Mouse (Mus musculus) stomach, embryonic 15.5 days (tissue): ENCODE measurements around the gene Tcte2. TPM values are rescaled to one million over a fixed set of nuclear protein-coding genes. Genes with fewer than 3 reads are reported as not detected.
A peak's percentile ranks its signal among the peaks of the same experiment; 100 is the strongest.
"Not testable (repeated sequence)": the region's sequence is repeated elsewhere in the genome, so short reads cannot be mapped to it uniquely, and the experiment has no call there.

ENCODE experiments used
- ATAC-seq: fragments of 200-750 bp; cut with Nextera tagmentation; 2 replicates; pipeline ENCODE4 v1.8.0; 2017; ENCODE audit warnings: low read depth, moderate number of reproducible peaks, moderate TSS enrichment; ENCODE audit not compliant: insufficient read depth, low FRiP score
- H3K27ac ChIP-seq: fragments of 300-500 bp; sonication (generic); 2 replicates; pipeline ENCODE4 v1.5.1; 2015; ENCODE audit warnings: mild to moderate bottlenecking, inconsistent platforms
- H3K27me3 ChIP-seq: fragments of 300-500 bp; sonication (generic); replicated peaks from 2 replicates; pipeline ENCODE4 v1.6.1; 2015; ENCODE audit warnings: inconsistent platforms
- H3K36me3 ChIP-seq: fragments of 300-500 bp; sonication (generic); 2 replicates; pipeline ENCODE4 v1.6.1; 2015; ENCODE audit warnings: inconsistent platforms
- H3K4me1 ChIP-seq: fragments of 300-500 bp; sonication (generic); 2 replicates; pipeline ENCODE4 v1.6.1; 2015; ENCODE audit warnings: inconsistent platforms
- H3K4me2 ChIP-seq: fragments of 300-500 bp; sonication (generic); 2 replicates; pipeline ENCODE4 v1.6.1; 2015; ENCODE audit warnings: mild to moderate bottlenecking, inconsistent platforms
- H3K4me3 ChIP-seq: fragments of 300-500 bp; sonication (generic); replicated peaks from 2 replicates; pipeline ENCODE4 v1.5.1; 2015; ENCODE audit warnings: inconsistent platforms
- H3K9ac ChIP-seq: fragments of 300-500 bp; sonication (generic); 2 replicates; pipeline ENCODE4 v1.6.1; 2015; ENCODE audit warnings: inconsistent platforms
- H3K9me3 ChIP-seq: fragments of 300-500 bp; sonication (generic); 2 replicates; pipeline ENCODE4 v1.6.1; 2016; ENCODE audit warnings: inconsistent platforms
- WGBS: fragments of 180-500 bp; shearing (Covaris S2); methylation state at CpG from one replicate; pipeline ENCODE4 v1.1.7; 2015; 5-methylcytosine and 5-hydroxymethylcytosine counted together
- polyA plus RNA-seq: library from polyadenylated mRNA; unstranded; fragments of >200 nt; fragmentation: Nextera tagmentation; extraction: Ambion mirVana; gene quantifications from 2 replicates; pipeline ENCODE4 v1.2.1, GENCODE M21; 2015

The Tcte2 gene
- polyA plus RNA-seq, 1 experiment from 2014 or later, result 7.4 TPM

- H3K36me3 ChIP-seq, result no peaks in the 10 kb centered on the region
- H3K4me1 ChIP-seq, result peaks cover 13% of the 10 kb centered on the region; the same call in 1 of the 2 replicates
- no peak overlapping the region for H3K4me2 ChIP-seq
- no peak overlapping the region for H3K27ac ChIP-seq
- WGBS, result 86% methylated on average over 6 of the region's 6 CpGs
- no peak overlapping the region for H3K4me3 ChIP-seq
- H3K9ac ChIP-seq, result no peak overlapping the region
- H3K9me3 ChIP-seq, result no peaks in the 10 kb centered on the region
- no peaks in the 10 kb centered on the region for H3K27me3 ChIP-seq
- ATAC-seq, result no peak
Measured at GRCm38 (mm10) chr17:13679725-13680124, 81.9 kb downstream of the Tcte2 start.

- WGBS, result 43% methylated on average over 9 of the region's 9 CpGs
- Histone ChIP-seq H3K4me3 (no peak overlapping the region), H3K27me3 (no peaks in the 10 kb centered on the region), H3K36me3 (no peaks in the 10 kb centered on the region), H3K9me3 (no peaks in the 10 kb centered on the region), H3K4me2 (no peak overlapping the region), H3K9ac (no peak overlapping the region), H3K27ac (no peak overlapping the region), H3K4me1 (peaks cover 3% of the 10 kb centered on the region; the same call in 1 of the 2 replicates)
- no peak for ATAC-seq
Measured at GRCm38 (mm10) chr17:13677225-13678148, 84.1 kb downstream of the Tcte2 start.

- WGBS, result 91% methylated on average over 3 of the region's 3 CpGs
- ATAC-seq, H3K4me3 ChIP-seq, H3K4me2 ChIP-seq, H3K4me1 ChIP-seq, H3K27ac ChIP-seq, H3K27me3 ChIP-seq, H3K36me3 ChIP-seq, H3K9me3 ChIP-seq, H3K9ac ChIP-seq: not testable (repeated sequence)
Measured at GRCm38 (mm10) chr17:13676099-13676498, 85.5 kb downstream of the Tcte2 start.

GRCm38 (mm10) chr17:13675630-13676029 lies 86.0 kb downstream of the Tcte2 start:
- WGBS, result 69% methylated on average over 4 of the region's 4 CpGs
- H3K9ac ChIP-seq, result no peak overlapping the region
- no peak overlapping the region for H3K4me3 ChIP-seq
- no peak overlapping the region for H3K27ac ChIP-seq
- H3K4me1 ChIP-seq, result peaks cover 3% of the 10 kb centered on the region; the same call in 1 of the 2 replicates
- no peaks in the 10 kb centered on the region for H3K9me3 ChIP-seq
- no peaks in the 10 kb centered on the region for H3K27me3 ChIP-seq
- H3K4me2 ChIP-seq, result no peak overlapping the region
- H3K36me3 ChIP-seq, result no peaks in the 10 kb centered on the region
- ATAC-seq, result no peak

- WGBS, result 68% methylated on average over 6 of the region's 6 CpGs
Measured at GRCm38 (mm10) chr17:13674695-13675306, 86.8 kb downstream of the Tcte2 start.

GRCm38 (mm10) chr17:13671732-13672131 lies 89.9 kb downstream of the Tcte2 start:
- peak; percentile 28; the same call in 1 of the 2 replicates for ATAC-seq
- H3K9ac ChIP-seq, result no peak overlapping the region
- no peaks in the 10 kb centered on the region for H3K27me3 ChIP-seq
- peaks cover 14% of the 10 kb centered on the region; the same call in 1 of the 2 replicates for H3K4me1 ChIP-seq
- no peak overlapping the region for H3K4me3 ChIP-seq
- H3K9me3 ChIP-seq, result no peaks in the 10 kb centered on the region
- 0 out of 2 replicates have a peak overlapping the region, but pooled peaks have one; percentile 60 for H3K27ac ChIP-seq
- WGBS, result 59% methylated on average over 4 of the region's 4 CpGs
- H3K36me3 ChIP-seq, result no peaks in the 10 kb centered on the region
- no peak overlapping the region for H3K4me2 ChIP-seq

More at GRCm38 (mm10) chr17:13674695-13675306, 86.8 kb downstream of the Tcte2 start:
- H3K4me1 ChIP-seq, result peaks cover 3% of the 10 kb centered on the region; the same call in 1 of the 2 replicates
- no peak for ATAC-seq
- no peak overlapping the region for H3K9ac ChIP-seq
- no peak overlapping the region for H3K4me2 ChIP-seq
- no peak overlapping the region for H3K4me3 ChIP-seq
- H3K27me3 ChIP-seq, result no peaks in the 10 kb centered on the region
- H3K27ac ChIP-seq, result no peak overlapping the region
- H3K9me3 ChIP-seq, result no peaks in the 10 kb centered on the region
- no peaks in the 10 kb centered on the region for H3K36me3 ChIP-seq

GRCm38 (mm10) chr17:13670227-13670626 lies 91.4 kb downstream of the Tcte2 start:
- Histone ChIP-seq H3K36me3 (no peaks in the 10 kb centered on the region), H3K27me3 (no peaks in the 10 kb centered on the region), H3K4me1 (peaks cover 12% of the 10 kb centered on the region; the same call in 1 of the 2 replicates), H3K9me3 (no peaks in the 10 kb centered on the region), H3K4me3 (no peak overlapping the region), H3K4me2 (no peak overlapping the region), H3K9ac (no peak overlapping the region), H3K27ac (0 out of 2 replicates have a peak overlapping the region, but pooled peaks have one; percentile 28)
- no peak for ATAC-seq

- H3K27me3 ChIP-seq, result no peaks in the 10 kb centered on the region
- H3K4me3 ChIP-seq, result no peak overlapping the region
- no peak for ATAC-seq
- no peak overlapping the region for H3K4me2 ChIP-seq
- H3K4me1 ChIP-seq, result peaks cover 12% of the 10 kb centered on the region; the same call in 1 of the 2 replicates
- peak overlapping the region; percentile 62 for H3K27ac ChIP-seq
- WGBS, result 21% methylated on average over 8 of the region's 8 CpGs
- H3K36me3 ChIP-seq, result no peaks in the 10 kb centered on the region
- H3K9me3 ChIP-seq, result no peaks in the 10 kb centered on the region
- H3K9ac ChIP-seq, result no peak overlapping the region
Measured at GRCm38 (mm10) chr17:13669206-13669605, 92.4 kb downstream of the Tcte2 start.

GRCm38 (mm10) chr17:13668052-13669015 lies 93.3 kb downstream of the Tcte2 start:
- H3K9me3 ChIP-seq, result no peaks in the 10 kb centered on the region
- H3K9ac ChIP-seq, result no peak overlapping the region
- no peak overlapping the region for H3K4me3 ChIP-seq
- ATAC-seq, result peak; percentile 62; the same call in 1 of the 2 replicates
- H3K27me3 ChIP-seq, result no peaks in the 10 kb centered on the region
- peak overlapping the region; percentile 62 for H3K27ac ChIP-seq
- no peaks in the 10 kb centered on the region for H3K36me3 ChIP-seq
- H3K4me1 ChIP-seq, result peaks cover 12% of the 10 kb centered on the region; the same call in 1 of the 2 replicates
- peak overlapping the region; percentile 30 for H3K4me2 ChIP-seq
- WGBS, result 13% methylated on average over 16 of the region's 16 CpGs

GRCm38 (mm10) chr17:13667006-13667405 lies 94.6 kb downstream of the Tcte2 start:
- 50% methylated on average over 3 of the region's 3 CpGs for WGBS
- H3K9ac ChIP-seq, result no peak overlapping the region
- H3K27ac ChIP-seq, result no peak overlapping the region
- no peak for ATAC-seq
- H3K4me2 ChIP-seq, result no peak overlapping the region
- no peaks in the 10 kb centered on the region for H3K9me3 ChIP-seq
- no peak overlapping the region for H3K4me3 ChIP-seq
- H3K36me3 ChIP-seq, result no peaks in the 10 kb centered on the region
- peaks cover 12% of the 10 kb centered on the region; the same call in 1 of the 2 replicates for H3K4me1 ChIP-seq
- no peaks in the 10 kb centered on the region for H3K27me3 ChIP-seq

GRCm38 (mm10) chr17:13665731-13666130 lies 95.9 kb downstream of the Tcte2 start:
- Histone ChIP-seq H3K4me2 (no peak overlapping the region), H3K4me1 (peaks cover 12% of the 10 kb centered on the region; the same call in 1 of the 2 replicates), H3K4me3 (no peak overlapping the region), H3K9ac (no peak overlapping the region), H3K27me3 (no peaks in the 10 kb centered on the region), H3K36me3 (no peaks in the 10 kb centered on the region), H3K27ac (no peak overlapping the region), H3K9me3 (no peaks in the 10 kb centered on the region)
- ATAC-seq, result no peak
- WGBS, result 75% methylated on average over 1 of the region's 1 CpGs
